Mouse (Mus musculus) spleen, adult 10 weeks (tissue): ENCODE data around the gene Fndc3c1. TPM values are rescaled to one million over a fixed set of nuclear protein-coding genes. Genes with fewer than 3 reads are reported as not detected.

Experiments
- polyA plus RNA-seq: library from polyadenylated mRNA; stranded (reverse); fragments of 350-450 nt; fragmentation: Illumina TruSeq; extraction: RNeasy Lipid Tissue Mini Kit (QIAGEN cat#74804); gene quantifications from one replicate; pipeline ENCODE4 v1.2.3, GENCODE M21; 2015; ENCODE audit warnings: low replicate concordance; ENCODE audit not compliant: insufficient read depth

The Fndc3c1 gene
- polyA plus RNA-seq, result not detected

DNA sequence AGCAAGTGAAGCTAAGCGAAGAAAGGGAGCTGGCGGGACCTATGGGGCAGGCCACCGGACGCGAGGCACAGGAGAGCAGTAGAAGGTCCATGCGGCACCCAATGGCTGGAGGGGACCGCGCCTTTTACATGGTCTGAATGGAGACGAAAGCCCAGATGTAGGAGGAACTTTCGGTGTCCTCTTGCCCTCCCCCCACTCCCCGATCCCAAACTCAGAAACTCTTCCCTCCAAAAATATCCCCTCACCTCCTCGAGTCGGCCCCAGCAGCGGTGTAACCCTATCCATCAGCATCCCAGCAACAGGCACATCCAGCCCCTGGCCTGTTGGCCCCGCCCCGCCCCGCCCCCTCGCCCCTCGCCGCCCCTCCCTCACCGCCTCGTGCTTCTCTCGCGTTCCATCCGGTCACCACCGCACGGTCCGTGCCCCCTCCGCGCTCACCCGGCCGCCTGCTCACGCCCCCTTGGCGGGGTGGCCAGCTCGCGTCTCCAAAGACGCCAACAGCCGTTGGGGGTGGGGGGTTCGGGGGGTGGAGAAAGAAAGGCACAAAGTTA is at the start of gene Fndc3c1:
Gene Fndc3c1, minus strand, starts transcription at position 301 of the 551 bp plus-strand sequence.

Other genes with a start within 250 kb of the Fndc3c1 start
- gene Fnd3c2, start 230.0 kb downstream of the Fndc3c1 start, polyA plus RNA-seq, result not detected
- 1.1 TPM for gene Gm5127, start 97.8 kb upstream of the Fndc3c1 start, polyA plus RNA-seq
- 2.0 TPM for gene Cysltr1, start 118.3 kb upstream of the Fndc3c1 start, polyA plus RNA-seq